Mouse (Mus musculus) lung, postnatal 36 days (tissue): ENCODE measurements around the gene Spint5.
A peak's percentile ranks its signal among the peaks of the same experiment; 100 is the strongest.

Source experiments
- DNase-seq: peaks from one replicate; pipeline ENCODE4 v3.0.0; 2022; ENCODE audit warnings: mixed read lengths

Gene Spint5

DNA sequence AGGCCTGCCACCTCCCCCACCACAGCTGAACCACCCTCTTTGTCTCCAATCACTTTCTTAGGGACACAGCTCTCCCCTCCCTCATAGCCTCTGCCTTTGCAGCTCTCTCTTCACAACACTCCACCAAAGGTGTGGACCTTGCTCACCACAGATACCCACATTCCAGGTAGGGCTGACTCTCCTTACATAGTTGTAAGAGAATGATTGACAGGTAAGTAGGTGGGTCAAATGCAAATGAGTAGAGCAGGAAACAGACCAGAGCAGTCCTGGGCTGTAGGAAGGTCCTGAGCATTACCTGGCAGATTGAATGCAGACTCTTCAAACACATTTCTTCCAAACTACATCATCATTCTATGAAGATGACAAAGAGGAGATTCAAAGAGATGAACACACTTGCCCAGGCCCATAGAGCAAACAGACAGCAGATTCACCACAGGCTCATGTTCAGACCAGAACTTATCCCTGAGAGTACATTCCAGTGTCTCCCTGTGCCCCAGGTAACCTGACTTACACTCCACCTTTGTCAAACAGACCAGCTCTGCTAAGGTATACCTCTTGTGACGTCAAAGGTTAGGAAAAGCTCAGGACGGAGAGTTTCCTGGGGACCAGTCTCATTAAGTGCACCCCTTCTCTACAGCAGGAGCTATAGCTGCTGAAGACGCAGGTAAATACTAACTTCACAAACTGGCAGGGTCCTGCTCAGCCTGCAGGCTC lies 22.4 kb downstream of the Spint5 start:
- DNase-seq, result no peak

- no peak for DNase-seq
Measured at GRCm38 (mm10) chr2:164739876-164740275, 24.8 kb downstream of the Spint5 start.

- DNase-seq, result no peak
Measured at GRCm38 (mm10) chr2:164744987-164745386, 29.9 kb downstream of the Spint5 start.

- DNase-seq, result peak; percentile 95
Measured at GRCm38 (mm10) chr2:164745843-164746479, 30.9 kb downstream of the Spint5 start, which contains the start of the genes Wfdc3 and Dnttip1. TSS of gene Wfdc3 (minus strand) at chr2:164745931. TSS of gene Dnttip1 (plus strand) at chr2:164745983.

DNA sequence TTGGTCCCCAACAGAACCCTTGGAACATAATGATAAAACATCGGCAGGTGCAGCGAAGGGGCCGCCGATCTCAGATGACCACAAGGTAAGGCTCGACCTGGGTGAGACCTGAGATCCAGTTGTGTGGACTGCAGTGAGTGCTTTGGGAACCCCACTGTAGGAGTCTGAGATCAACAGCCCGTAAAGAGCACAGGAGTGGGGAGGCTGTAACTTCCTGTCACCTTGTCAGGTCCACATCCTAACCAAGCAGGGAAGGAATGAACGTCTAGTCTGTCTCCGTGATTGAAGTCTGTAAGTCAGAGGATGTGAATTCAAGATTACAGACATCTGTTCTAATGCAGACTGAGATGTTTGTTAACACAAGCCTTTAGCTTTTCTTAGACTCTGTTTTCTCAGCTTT lies 31.6 kb downstream of the Spint5 start:
- no peak for DNase-seq

GRCm38 (mm10) chr2:164748191-164748590 lies 33.1 kb downstream of the Spint5 start:
- DNase-seq, result no peak

GRCm38 (mm10) chr2:164748991-164749390 lies 33.9 kb downstream of the Spint5 start:
- DNase-seq, result no peak

DNA sequence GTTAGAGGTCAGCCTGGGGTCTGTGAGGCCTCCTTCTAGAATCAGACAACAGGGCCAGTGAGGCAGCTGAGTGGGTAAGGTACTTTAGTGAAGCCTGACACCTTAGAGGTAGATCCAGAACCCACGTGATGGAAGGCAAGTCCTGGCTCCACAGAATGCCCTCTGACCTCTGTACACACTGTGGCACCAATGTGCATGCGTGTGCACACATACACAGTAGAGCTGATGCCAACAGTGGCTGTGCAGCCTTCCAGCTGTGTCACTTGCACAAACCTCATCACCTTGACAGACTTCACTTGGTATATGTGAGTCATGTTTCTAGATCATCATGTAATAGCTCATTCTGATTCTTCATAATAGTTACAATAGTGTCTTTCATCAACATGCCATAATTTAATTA lies 37.3 kb downstream of the Spint5 start:
- DNase-seq, result no peak

DNA sequence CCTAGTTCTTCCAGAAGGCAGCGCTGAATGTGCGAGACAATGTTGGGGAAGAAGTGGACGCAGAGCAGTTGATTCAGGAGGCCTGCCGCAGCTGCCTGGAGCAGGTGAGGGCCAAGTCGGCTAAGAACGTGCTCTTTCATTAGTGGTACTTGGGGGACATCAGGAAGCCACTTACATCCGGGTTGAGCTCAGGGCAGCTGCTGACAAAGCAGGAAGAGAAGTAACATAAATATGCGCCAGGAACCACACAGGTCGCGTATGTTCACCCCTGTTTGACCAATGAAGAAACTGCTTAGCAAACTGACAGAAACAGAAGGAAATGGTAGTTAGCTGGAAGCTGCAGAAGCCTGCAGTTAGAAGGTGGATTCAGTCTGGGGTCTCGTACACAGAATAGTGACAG lies 39.0 kb downstream of the Spint5 start:
- DNase-seq, result no peak

GRCm38 (mm10) chr2:164754800-164755199 lies 39.7 kb downstream of the Spint5 start:
- DNase-seq, result no peak

DNA sequence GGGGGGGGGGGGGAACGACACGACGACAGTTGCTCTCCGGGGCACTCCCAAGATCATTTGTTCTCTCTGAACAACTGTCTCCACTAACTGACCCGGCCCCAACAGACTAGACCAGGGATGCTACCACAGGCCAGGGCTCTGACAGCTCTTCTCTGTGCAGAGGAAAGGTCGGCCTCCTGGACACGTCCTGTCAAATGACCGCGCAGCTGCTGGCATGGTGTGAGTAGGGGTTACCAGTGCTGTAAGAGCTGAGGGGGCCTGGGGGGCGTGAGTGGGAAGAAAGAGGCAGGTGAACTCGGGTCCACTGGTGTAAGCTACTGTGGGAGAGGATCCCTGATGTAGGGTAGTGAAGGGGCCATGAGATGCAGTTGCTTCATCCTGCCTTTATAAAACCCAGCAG lies 42.7 kb downstream of the Spint5 start:
- DNase-seq, result no peak

GRCm38 (mm10) chr2:164758692-164759091 lies 43.6 kb downstream of the Spint5 start:
- DNase-seq, result no peak

GRCm38 (mm10) chr2:164760059-164760833 lies 45.1 kb downstream of the Spint5 start:
- DNase-seq, result no peak

DNA sequence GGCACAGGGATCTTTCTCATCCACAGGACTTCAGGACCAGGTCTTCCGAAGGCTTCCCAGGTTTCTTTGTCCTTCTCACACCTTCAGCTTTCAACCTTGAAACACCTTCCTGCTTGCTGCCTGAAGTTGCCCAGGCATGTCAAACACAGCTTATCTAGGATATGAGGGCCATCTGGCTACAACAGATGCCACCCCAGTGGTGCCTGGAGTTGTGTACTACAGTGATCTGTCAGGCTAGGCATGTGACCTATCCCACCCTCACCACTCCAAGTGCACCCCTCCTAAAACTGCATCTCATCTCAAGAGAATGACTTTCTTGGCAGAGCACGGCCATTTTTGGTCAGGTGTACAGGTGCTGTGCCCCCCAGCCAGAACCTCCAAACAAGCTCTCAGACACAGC lies 46.4 kb downstream of the Spint5 start:
- no peak for DNase-seq

DNA sequence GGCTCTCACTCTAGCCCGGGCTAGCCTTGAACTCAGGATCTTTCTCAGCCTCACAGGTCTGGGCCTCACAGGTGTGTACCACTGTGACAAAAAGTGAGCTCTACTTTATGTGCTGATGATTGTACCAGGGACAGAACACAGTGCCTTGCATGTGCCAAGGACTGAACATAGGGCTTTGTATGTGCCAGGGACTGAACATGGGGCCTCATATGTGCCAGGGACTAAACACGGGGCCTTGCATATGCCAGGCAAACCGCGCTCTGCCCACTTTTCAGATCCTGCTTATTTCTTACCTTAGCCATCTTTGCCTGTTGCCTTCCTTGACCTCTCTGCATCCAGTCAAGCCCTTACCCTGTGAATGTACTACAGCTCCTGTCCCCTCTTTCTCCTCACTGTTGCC lies 46.9 kb downstream of the Spint5 start:
- no peak for DNase-seq

GRCm38 (mm10) chr2:164762593-164762992 lies 47.5 kb downstream of the Spint5 start:
- no peak for DNase-seq

- DNase-seq, result no peak
Measured at GRCm38 (mm10) chr2:164765841-164766240, 50.7 kb downstream of the Spint5 start.
